Mouse (Mus musculus): Measurements from ENCODE around the gene Prpf8. TPM values are rescaled to one million over a fixed set of nuclear protein-coding genes. Genes with fewer than 3 reads are reported as not detected.
A peak's percentile ranks its signal among the peaks of the same experiment; 100 is the strongest.
"Not testable (repeated sequence)": the region's sequence is repeated elsewhere in the genome, so short reads cannot be mapped to it uniquely, and the experiment has no call there.

Prpf8 gene
- polyA plus RNA-seq, 1 experiment = 35.4 TPM

DNA sequence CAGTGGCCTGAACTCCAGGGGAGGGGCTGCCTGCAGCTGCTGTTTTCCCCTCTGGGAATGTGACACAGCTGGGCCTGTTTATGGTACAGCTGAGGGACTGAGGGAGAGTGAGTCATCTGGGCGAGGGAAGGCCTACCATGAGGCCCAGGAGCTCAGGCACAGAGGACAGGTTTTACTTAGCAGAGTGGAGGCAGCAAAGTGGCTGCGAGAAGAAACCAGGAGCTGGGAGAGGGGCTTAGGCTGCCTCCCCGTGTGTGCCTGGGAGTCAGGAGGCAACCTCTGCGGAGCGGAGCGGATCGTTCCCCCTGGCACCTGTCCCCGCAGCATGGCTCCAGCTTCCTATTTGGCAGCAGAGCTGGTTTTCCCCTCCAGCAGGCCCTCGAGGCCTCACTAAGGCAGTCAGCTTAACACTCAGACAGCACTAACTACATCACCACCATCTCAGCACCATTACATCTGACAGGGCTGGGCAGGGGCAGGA, 65.4 kb downstream of the Prpf8 start:
- Histone ChIP-seq H3K27ac (ENCODE audit: control insufficient read depth, insufficient read depth, low read depth, low read length, poor library complexity) (no peak overlapping the region; the same call in 1 of the 2 replicates), H3K4me3 (replicated peaks; ENCODE audit: control insufficient read depth, low read depth, low read length) (no peak overlapping the region), H3K4me1 (ENCODE audit: control insufficient read depth, insufficient read depth, low read length) (peaks cover 2% of the 10 kb centered on the region; the same call in 1 of the 2 replicates)
- TF ChIP-seq CTCF (IDR thresholded peaks at IDR 0.05; ENCODE audit: control insufficient read depth, insufficient read depth, low read length) (no peak), POLR2A (IDR thresholded peaks at IDR 0.05; ENCODE audit: borderline replicate concordance, control insufficient read depth, low read depth, low read length) (no peak)
- 79% methylated on average over 9 of the region's 9 CpGs for WGBS

DNA sequence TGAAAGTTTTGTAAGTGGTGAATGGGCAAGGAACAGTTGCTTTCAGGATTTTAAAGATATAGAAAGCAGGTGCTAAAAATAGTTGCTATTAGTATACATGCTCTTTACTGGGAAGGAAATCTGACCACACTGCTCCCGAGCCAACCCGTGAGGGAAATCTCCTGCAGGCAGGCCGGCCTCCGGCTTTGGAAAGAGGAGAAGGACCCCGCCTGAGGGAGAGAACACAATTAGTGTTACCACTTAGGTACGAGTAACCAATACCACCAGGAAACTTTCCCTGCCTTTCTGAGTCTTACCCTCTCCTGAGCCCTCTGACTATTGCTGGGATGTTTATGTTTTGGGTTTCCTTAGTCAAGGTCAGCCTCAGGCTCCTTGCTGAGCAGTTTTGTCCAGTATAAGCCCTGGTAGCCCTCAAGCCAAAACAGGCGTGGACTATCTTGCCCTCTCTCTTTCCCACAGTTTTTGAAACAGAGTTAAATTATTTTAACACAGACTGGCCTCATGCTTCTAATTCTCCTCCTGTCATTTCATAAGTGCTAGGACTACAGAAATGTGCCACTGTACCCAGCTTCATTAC, 66.4 kb downstream of the Prpf8 start:
- TF ChIP-seq POLR2A (IDR thresholded peaks at IDR 0.05; ENCODE audit: borderline replicate concordance, control insufficient read depth, low read depth, low read length) = no peak
- Histone ChIP-seq H3K27ac (ENCODE audit: control insufficient read depth, insufficient read depth, low read depth, low read length, poor library complexity) (no peak overlapping the region), H3K4me1 (ENCODE audit: control insufficient read depth, insufficient read depth, low read length) (peaks cover 2% of the 10 kb centered on the region; the same call in 1 of the 2 replicates), H3K4me3 (replicated peaks; ENCODE audit: control insufficient read depth, low read depth, low read length) (no peak overlapping the region)
- 75% methylated on average over 7 of the region's 7 CpGs for WGBS

DNA sequence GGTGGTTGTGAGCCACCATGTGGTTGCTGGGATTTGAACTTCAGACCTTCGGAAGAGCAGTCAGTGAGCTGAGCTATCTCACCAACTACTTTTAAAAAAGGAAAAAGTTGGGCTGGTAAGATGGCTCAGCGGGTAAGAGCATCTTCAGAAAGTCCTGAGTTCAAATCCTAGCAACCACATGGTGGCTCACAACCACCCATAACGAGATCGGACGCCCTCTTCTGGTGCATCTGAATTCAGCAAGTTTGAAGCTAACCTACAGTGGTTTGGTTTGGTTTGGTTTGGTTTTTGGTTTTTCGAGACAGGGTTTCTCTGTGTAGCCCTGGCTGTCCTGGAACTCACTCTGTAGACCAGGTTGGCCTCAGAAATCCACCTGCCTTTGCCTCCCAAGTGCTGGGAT, 69.4 kb downstream of the Prpf8 start:
- 80% methylated on average over 6 of the region's 6 CpGs for WGBS
- not testable (repeated sequence) for H3K4me3 ChIP-seq (replicated peaks; ENCODE audit: control insufficient read depth, low read depth, low read length); H3K27ac ChIP-seq (ENCODE audit: control insufficient read depth, insufficient read depth, low read depth, low read length, poor library complexity); H3K4me1 ChIP-seq (ENCODE audit: control insufficient read depth, insufficient read depth, low read length)

DNA sequence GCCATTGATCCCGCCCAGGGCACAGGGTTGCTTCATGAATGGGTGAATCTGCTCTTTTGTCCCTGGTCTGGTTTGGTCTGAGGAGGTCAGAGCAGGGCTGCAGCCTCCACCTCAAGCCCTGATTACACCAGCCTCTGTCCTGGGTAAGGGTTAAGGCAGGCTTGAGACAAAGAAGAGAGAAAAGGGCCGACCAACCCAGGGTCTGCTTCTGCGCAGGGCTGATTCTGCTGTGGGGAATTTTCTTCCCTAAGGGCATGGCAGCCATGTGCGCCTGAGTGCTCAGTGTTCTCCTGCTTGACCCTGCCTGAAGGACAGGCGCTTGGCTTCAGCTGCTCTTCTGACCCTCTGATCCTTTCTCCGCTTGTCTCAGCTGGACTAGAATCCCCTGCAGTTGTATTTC, 70.5 kb downstream of the Prpf8 start:
- WGBS = 93% methylated on average over 6 of the region's 6 CpGs
- Histone ChIP-seq H3K4me3 (replicated peaks; ENCODE audit: control insufficient read depth, low read depth, low read length) (no peak overlapping the region), H3K4me1 (ENCODE audit: control insufficient read depth, insufficient read depth, low read length) (peaks cover 4% of the 10 kb centered on the region; the same call in 1 of the 2 replicates), H3K27ac (ENCODE audit: control insufficient read depth, insufficient read depth, low read depth, low read length, poor library complexity) (no peak overlapping the region)
- TF ChIP-seq POLR2A (IDR thresholded peaks at IDR 0.05; ENCODE audit: borderline replicate concordance, control insufficient read depth, low read depth, low read length) (no peak), CTCF (IDR thresholded peaks at IDR 0.05; ENCODE audit: control insufficient read depth, insufficient read depth, low read length) (no peak)

DNA sequence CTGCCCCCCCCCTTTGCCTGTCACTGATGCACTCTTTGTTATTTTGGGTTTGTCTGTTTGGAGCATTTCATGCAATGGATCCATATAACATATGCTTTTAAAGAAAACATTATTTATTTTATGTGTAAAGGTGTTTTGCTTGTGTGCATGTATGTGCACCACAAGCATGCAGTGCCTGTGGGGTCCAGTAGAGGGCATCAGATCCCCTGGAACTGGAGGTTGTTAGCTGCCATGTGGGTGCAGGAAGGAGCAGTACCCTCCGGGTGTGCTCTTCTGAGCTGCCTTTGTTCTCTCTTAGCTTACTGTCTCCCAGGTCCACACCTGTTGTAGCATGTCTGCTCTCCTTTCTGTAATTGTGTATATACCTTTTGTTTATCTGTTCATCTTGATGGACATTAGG, 71.5 kb downstream of the Prpf8 start:
- 89% methylated on average over 1 of the region's 1 CpGs for WGBS
- H3K27ac ChIP-seq (ENCODE audit: control insufficient read depth, insufficient read depth, low read depth, low read length, poor library complexity) = no peak overlapping the region
- peak; percentile 54 for TF ChIP-seq CTCF (IDR thresholded peaks at IDR 0.05; ENCODE audit: control insufficient read depth, insufficient read depth, low read length)
- no peak for TF ChIP-seq POLR2A (IDR thresholded peaks at IDR 0.05; ENCODE audit: borderline replicate concordance, control insufficient read depth, low read depth, low read length)
- peaks cover 4% of the 10 kb centered on the region; the same call in 1 of the 2 replicates for H3K4me1 ChIP-seq (ENCODE audit: control insufficient read depth, insufficient read depth, low read length)
- H3K4me3 ChIP-seq (replicated peaks; ENCODE audit: control insufficient read depth, low read depth, low read length) = no peak overlapping the region

Other genes starting within 250 kb of the Prpf8 start
- 40.3 and 44.6 TPM in 2 replicates for gene Rpa1, start 138.5 kb upstream of the Prpf8 start, polyA plus RNA-seq (2011; ENCODE audit: insufficient read depth, insufficient read length, low replicate concordance, missing spikeins)
- gene Smyd4, start 138.4 kb upstream of the Prpf8 start, polyA plus RNA-seq (2011; ENCODE audit: insufficient read depth, insufficient read length, low replicate concordance, missing spikeins) = 1.1 and 2.0 TPM in 2 replicates
- 16.7 and 18.3 TPM in 2 replicates for gene Serpinf1, start 64.1 kb upstream of the Prpf8 start, polyA plus RNA-seq (2011; ENCODE audit: insufficient read depth, insufficient read length, low replicate concordance, missing spikeins)
- gene Serpinf2, start 47.2 kb upstream of the Prpf8 start, polyA plus RNA-seq (2011; ENCODE audit: insufficient read depth, insufficient read length, low replicate concordance, missing spikeins) = 0.70 and 2.2 TPM in 2 replicates
- 21.0 and 33.5 TPM in 2 replicates for gene Wdr81, start 32.1 kb upstream of the Prpf8 start, polyA plus RNA-seq (2011; ENCODE audit: insufficient read depth, insufficient read length, low replicate concordance, missing spikeins)
- gene Tlcd2, start 25.1 kb upstream of the Prpf8 start, polyA plus RNA-seq (2011; ENCODE audit: insufficient read depth, insufficient read length, low replicate concordance, missing spikeins) = 1.2 and 5.0 TPM in 2 replicates
- gene Rilp, start 23.3 kb downstream of the Prpf8 start, polyA plus RNA-seq (2011; ENCODE audit: insufficient read depth, insufficient read length, low replicate concordance, missing spikeins) = 1.3 and 3.2 TPM in 2 replicates
- gene Scarf1, start 26.7 kb downstream of the Prpf8 start, polyA plus RNA-seq (2011; ENCODE audit: insufficient read depth, insufficient read length, low replicate concordance, missing spikeins) = 3.9 and 8.4 TPM in 2 replicates
- 16.6 and 20.4 TPM in 2 replicates for gene Slc43a2, start 44.9 kb downstream of the Prpf8 start, polyA plus RNA-seq (2011; ENCODE audit: insufficient read depth, insufficient read length, low replicate concordance, missing spikeins)
- 76.6 and 102 TPM in 2 replicates for gene Pitpna, start 101.3 kb downstream of the Prpf8 start, polyA plus RNA-seq (2011; ENCODE audit: insufficient read depth, insufficient read length, low replicate concordance, missing spikeins)
- 34.2 and 58.2 TPM in 2 replicates for gene Inpp5k, start 144.2 kb downstream of the Prpf8 start, polyA plus RNA-seq (2011; ENCODE audit: insufficient read depth, insufficient read length, low replicate concordance, missing spikeins)
- 35.8 and 69.2 TPM in 2 replicates for gene Myo1c, start 163.7 kb downstream of the Prpf8 start, polyA plus RNA-seq (2011; ENCODE audit: insufficient read depth, insufficient read length, low replicate concordance, missing spikeins)
- 14.9 and 39.7 TPM in 2 replicates for gene Crk, start 192.4 kb downstream of the Prpf8 start, polyA plus RNA-seq (2011; ENCODE audit: insufficient read depth, insufficient read length, low replicate concordance, missing spikeins)
- gene Ywhae, start 246.1 kb downstream of the Prpf8 start, polyA plus RNA-seq (2011; ENCODE audit: insufficient read depth, insufficient read length, low replicate concordance, missing spikeins) = 106 and 186 TPM in 2 replicates